Mouse (Mus musculus) forelimb bud, embryonic 11.5 days (tissue): Measurements from ENCODE around the gene Frmpd2.
"Not testable (repeated sequence)": the region's sequence is repeated elsewhere in the genome, so short reads cannot be mapped to it uniquely, and the experiment has no call there.

Experiments used
- DNase-seq: peaks from one replicate; pipeline ENCODE4 v3.0.0-alpha.2; 2012; ENCODE audit warnings: low read depth, low spot score

Gene Frmpd2

GRCm38 (mm10) chr14:33471331-33471730 is at the start of gene Frmpd2:
TSS of gene Frmpd2 (plus strand) at chr14:33471696.
- DNase-seq: no peak

GRCm38 (mm10) chr14:33423003-33423402 is 48.5 kb upstream of the Frmpd2 start:
- no peak for DNase-seq

DNA sequence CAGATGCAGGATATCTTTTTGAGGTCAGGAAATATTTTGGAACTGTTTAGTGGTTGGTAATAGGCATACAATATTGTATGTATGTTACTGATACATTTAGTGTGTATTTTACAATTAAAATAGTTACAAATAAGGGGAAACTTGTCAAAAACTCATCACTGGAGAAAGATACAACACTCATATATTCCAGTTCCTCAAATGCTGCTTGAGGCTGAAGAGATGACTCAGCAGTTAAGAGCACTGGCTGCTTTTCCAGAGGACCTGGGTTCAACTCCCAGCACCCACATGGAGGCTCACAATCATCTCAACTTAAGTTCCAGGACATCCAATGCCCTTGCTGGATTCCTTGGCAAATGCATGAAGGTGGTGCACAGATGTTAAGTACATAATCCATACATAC is 47.4 kb upstream of the Frmpd2 start:
- no peak for DNase-seq

DNA sequence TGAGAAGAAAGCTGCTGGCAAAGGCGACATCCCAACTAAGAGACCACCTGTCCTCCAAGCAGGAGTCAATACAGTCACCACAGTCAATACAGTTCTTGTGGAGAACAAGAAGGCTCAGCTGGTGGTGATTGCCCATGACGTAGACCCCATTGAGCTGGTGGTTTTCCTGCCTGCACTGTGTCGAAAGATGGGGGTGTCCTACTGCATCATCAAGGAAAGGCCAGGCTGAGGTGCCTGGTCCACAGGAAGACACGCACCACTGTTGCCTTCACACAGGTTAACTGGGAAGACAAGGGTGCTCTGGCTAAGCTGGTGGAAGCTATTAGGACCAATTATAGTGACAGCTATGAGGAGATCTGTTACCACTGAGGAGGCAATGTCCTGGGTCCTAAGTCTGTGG is 39.0 kb upstream of the Frmpd2 start:
- not testable (repeated sequence) for DNase-seq

- DNase-seq: no peak
These were observed 27.7 kb upstream of the Frmpd2 start for GRCm38 (mm10) chr14:33443780-33444179.

GRCm38 (mm10) chr14:33445962-33446361 is 25.5 kb upstream of the Frmpd2 start:
- DNase-seq: no peak

- DNase-seq: peak; percentile 30
These were observed 24.9 kb upstream of the Frmpd2 start for GRCm38 (mm10) chr14:33446561-33447023.

GRCm38 (mm10) chr14:33447027-33447569 is 24.4 kb upstream of the Frmpd2 start, which contains the start of gene Mapk8:
TSS of gene Mapk8 (minus strand) at chr14:33447158.
- peak; percentile 94 for DNase-seq

DNA sequence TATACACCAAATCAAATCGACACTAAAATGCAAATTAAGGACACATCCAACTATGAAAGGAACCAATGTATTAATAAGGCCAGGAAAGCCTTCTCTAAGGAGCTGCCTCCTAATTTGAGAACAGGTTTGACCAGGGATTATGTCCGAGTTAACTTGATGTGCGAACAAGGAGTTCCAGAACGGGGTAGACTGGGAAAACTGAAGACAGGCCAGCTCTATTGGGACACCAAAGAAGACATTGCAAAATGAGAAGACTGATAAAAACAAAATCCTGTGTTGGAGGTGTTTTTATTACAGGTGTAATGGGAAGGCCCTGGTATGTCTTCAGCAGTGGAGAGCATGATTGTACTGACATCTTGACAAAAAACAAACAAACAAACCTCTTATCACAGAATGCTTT is 23.2 kb upstream of the Frmpd2 start:
- DNase-seq: no peak

DNA sequence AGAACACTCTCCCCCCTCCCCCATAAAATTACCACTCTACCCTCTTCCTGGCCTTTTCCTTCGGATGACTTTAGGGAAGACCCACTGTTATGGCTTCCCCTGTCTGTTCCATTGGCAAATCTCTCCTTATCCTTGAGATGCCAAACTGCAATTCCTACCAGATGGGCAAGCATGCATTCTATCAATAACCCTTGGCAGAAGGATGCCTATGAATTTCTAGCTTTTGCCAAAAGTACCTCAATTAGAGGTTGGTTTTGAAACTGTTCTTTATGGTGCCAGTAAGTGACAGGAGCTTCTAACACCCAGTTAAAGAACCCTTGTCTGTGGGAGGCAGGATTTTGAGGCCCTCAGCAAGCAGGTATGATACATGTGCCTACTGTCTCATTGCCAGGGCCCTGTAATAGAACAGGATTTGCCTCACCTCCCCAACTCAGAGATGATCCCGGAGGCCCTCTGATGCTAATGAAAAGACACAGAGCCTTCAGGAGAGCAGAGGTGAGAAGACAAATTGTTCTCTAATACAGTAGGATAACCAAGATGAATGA is 22.1 kb upstream of the Frmpd2 start:
- DNase-seq: no peak

DNA sequence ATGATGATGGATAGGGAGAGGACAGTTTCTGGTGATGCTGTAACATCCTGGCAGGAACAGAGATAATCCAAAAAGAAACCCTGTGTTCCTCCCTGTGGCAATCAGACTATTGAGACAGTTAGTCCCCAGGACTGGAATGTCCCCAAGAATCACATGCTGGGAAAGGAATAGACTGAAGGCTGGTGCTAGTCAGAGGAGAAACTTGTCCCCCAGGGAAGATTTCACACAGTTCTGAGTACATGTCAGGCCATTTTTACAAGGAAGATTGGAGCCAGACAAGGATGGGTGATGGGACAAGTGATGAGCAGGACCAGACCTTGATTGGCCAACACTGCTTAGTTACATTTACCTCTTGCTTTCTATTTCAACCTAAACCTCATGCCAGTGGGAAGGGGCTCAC is 21.2 kb upstream of the Frmpd2 start:
- DNase-seq: no peak

DNA sequence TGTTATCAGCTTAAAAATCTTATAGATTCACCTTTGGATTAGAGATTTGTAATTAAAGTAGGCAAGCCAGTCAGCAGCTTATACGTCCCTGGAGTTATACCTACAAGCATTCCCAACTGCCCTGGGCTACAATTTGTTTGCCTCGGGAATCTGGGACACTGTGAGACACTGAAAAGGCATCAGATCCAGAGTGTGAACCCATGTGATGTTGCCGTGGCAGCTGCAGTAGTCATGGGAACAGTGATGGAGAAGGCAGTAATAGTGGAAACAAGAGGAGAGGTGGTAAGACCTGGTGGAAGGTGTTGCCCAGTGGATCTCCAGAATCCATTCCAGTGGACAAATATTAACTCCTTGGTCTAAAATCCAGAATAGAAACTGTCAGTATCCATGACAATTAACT is 7.8 kb upstream of the Frmpd2 start:
- no peak for DNase-seq

- DNase-seq: peak; percentile 83
These were observed 3.7 kb upstream of the Frmpd2 start for GRCm38 (mm10) chr14:33467766-33468165.

- DNase-seq: no peak
These were observed 3.0 kb downstream of the Frmpd2 start for GRCm38 (mm10) chr14:33474461-33474860.

DNA sequence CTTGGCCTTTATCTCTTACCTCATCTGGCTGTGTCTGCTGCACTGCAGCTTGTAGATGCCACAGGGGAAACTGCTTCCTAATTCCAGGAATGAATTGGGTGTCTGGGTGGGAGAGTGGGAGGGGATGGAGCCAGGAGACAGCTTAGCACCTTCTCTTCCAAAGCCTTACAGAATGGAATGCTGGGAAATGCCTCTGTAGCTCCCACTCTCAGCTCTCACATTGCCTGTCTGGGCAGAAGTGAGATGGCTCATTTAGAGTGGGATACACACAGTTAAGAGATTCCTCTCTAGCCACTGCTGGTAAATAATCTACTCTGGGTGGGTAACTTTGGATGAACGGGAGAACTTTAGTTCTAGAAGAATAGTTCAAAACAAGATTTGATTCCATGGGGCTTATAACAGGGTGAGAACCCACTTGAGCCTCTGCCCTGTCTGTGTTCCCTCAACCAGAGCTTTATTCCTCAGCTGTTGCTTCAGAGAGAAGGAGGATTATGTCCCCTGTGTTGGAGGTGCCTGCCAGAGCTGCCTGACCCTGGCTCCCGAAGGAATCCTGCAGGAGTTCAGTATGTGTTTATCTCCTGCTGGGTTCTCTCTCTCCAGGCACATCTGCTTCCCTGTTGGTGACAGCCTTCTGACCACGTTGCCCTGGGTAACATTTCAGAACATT is 4.7 kb downstream of the Frmpd2 start:
- DNase-seq: no peak

GRCm38 (mm10) chr14:33481991-33482390 is 10.5 kb downstream of the Frmpd2 start:
- DNase-seq: no peak

DNA sequence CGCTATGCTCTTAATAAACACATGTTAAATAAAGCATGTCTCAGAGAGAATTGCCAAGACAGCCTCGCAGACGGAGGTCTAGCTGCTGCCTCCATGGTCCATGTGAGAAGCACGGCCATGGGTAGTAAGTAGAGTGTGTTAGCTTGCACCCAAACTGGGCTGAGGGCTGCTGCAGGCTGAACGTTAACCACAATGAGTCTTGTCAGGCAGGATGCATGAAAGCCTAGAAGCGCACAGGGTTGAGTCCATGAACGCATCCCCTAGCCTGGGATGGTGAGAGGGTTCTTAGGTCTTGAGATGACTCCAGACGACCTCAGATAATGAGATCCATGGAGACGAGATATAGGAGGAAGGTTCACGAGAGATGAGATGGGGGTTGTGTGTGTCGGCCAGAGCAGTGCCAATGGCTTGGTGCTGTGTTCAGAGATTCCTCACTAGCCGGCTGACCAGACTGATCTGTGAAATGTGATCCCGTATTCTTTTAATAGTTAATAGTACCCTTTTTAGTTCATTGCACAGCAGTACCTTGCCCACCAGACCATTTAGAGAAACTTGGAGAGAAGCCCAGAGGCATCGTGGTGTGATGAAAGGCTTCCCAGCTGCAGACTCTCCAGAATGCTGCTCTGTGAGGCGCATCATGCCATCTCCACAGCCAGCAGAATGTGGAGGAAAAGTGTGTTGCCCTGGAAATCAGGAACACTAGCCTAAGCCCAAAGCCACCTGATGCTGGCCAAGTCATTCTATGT is 16.5 kb downstream of the Frmpd2 start:
- DNase-seq: no peak

- no peak for DNase-seq
These were observed 23.7 kb downstream of the Frmpd2 start for GRCm38 (mm10) chr14:33495226-33495625.

DNA sequence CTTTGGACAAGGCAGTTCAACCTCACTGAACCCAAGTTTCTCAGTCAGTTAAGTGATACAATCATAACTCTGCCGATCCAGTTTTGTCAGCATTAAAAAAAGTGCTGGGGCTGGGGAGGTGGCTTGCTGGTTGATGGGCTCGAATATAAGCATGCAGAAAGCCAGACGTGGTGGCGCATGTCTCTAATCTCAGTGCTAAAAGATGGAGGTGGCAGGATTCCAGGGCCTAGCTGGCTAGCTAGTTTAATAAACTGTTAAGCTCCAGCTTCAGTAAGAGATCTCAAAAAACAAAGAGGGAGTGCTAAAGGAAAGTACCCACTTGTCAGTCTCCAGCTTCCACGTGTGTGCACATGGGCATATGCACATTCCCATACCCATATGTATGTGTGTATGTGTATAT is 25.9 kb downstream of the Frmpd2 start:
- no peak for DNase-seq

GRCm38 (mm10) chr14:33498849-33499248 is 27.4 kb downstream of the Frmpd2 start:
- no peak for DNase-seq

DNA sequence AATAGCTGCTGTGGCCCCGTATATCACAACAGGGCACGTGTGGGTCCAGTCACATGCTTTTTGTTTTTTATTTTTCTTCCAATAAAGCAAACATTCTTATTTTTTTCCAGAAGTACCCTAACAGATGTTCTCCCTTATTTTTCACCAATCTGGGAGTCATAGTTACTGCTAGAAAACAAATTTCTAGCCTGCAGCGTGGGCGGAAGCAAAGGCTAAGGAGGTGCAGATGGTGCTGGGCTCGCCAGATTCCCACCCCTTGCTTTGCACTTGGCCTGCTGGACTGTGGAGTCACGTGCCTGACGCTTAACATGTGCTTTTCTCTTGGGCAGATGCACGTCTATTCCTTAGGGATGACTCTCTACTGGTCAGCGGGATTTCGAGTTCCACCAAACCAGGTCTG is 29.1 kb downstream of the Frmpd2 start:
- peak; percentile 31 for DNase-seq

GRCm38 (mm10) chr14:33503311-33503710 is 31.8 kb downstream of the Frmpd2 start:
- no peak for DNase-seq

DNA sequence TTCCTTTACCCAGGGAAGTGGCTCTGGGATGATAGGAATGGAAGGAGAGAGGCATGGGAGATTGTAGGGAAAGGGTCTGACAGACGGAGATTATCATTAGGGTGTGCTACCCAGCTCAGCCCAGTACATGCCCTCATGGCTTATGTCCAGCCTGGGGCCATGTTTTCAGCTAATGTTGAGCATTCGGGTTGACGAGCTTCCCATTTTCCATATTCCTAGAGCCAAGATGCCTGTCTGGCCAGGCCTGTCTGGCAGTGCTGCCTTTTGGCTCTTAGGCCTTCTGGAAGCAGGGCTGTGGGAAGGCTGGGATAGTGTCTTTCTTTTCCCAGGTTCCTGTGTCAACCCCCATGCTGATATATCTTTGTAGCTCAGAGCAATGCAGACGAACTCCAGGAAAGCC is 35.2 kb downstream of the Frmpd2 start:
- no peak for DNase-seq
